Mouse (Mus musculus): ENCODE data around the gene Adipor1.

Gene Adipor1

GRCm38 (mm10) chr1:134415168-134415831 is at the start of gene Adipor1:
Gene Adipor1, plus strand, starts transcription at chr1:134415378.
- peak; percentile 99 for DNase-seq (ENCODE audit: low spot score)

DNA sequence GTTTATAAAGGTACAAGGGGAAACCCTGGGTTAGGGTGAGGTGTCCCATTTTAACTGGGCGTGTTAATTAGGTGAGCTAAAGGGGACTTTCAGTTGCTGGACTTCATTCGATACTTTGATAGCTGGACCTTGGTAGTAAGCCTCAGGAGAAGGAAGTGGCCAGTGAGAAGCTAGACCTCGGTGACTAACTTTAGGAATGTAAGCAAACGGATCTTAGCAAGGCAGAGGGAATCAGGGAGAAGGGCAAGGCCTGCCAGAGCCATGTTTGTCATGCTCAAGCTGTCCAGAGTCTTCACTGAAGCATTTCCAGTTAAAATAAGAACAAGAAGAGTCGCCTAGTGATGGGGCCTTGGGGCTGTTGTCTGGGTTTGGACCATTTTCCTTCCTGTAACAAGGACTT is 49.7 kb upstream of the Adipor1 start:
- no peak for DNase-seq (ENCODE audit: low spot score)

- peak; percentile 48 for DNase-seq (ENCODE audit: low spot score)
These were observed 46.3 kb upstream of the Adipor1 start for GRCm38 (mm10) chr1:134368777-134369337.

- no peak for DNase-seq (ENCODE audit: low spot score)
These were observed 41.1 kb upstream of the Adipor1 start for GRCm38 (mm10) chr1:134374124-134374523.

DNA sequence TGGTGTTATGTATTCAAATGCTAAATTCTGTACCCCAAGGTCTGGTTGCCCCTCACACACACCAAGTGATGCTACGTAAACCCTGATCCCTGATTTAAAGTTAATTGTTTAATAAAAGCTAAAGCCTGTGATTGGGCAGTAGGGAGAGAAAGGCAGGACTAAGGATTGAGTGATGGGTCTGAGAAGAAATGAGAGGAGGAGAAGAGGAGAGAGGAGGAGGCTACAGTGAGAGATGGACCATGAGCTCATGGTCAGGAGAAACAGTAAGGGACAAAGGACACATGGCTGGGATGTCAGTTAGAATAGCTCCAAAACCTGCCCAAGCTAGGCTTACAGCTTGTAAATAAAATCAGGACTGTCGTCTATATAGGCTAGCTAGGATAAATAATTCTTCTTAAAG is 34.1 kb upstream of the Adipor1 start:
- DNase-seq (ENCODE audit: low spot score), result no peak

- DNase-seq (ENCODE audit: low spot score), result no peak
These were observed 33.2 kb upstream of the Adipor1 start for GRCm38 (mm10) chr1:134381795-134382625.

GRCm38 (mm10) chr1:134384581-134384980 is 30.6 kb upstream of the Adipor1 start:
- DNase-seq (ENCODE audit: low spot score), result no peak

- DNase-seq (ENCODE audit: low spot score), result no peak
These were observed 30.0 kb upstream of the Adipor1 start for GRCm38 (mm10) chr1:134385176-134385575.

DNA sequence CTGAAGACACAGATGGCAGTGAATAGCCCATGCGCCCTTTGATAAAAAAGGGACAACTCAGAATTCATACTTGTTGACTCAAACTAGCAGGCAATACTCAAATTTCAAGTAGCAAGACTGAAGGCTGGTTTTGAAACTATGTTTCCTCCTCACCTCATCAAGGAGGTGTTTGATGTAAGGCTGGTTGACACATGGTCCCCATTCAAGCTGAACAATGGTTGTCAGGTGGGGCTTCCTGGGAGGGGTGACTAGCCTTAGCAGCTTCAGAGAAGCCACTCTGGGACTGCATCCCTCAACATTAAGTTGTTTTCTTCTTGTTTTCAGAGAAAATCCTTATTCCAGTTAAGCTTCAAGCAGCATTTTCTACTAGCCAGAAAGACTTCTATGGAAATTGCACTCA is 29.5 kb upstream of the Adipor1 start, which contains the start of gene 4933406M09Rik:
Gene 4933406M09Rik, plus strand, starts transcription at position 275 of the 400 bp plus-strand sequence.
- no peak for DNase-seq (ENCODE audit: low spot score)

DNA sequence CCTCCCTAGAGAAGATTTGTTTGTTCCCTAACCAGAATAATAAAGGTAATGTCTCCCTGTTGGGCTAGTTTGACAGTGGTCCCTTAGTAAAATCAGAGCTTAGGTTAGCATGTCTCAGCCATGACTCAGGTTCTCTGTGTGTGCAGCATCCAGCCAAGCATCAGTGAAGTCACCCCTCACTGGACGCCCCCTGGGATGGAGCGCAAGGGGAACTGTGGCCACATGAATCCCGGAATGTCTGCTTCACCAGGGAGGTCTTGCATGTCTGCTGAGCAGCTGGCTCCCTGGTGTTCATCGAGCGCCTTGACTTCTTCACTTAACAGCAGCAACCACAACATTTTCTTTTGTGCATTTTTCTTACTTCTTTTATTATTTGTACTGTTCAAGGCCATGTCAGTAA is 21.4 kb upstream of the Adipor1 start:
- DNase-seq (ENCODE audit: low spot score), result no peak

DNA sequence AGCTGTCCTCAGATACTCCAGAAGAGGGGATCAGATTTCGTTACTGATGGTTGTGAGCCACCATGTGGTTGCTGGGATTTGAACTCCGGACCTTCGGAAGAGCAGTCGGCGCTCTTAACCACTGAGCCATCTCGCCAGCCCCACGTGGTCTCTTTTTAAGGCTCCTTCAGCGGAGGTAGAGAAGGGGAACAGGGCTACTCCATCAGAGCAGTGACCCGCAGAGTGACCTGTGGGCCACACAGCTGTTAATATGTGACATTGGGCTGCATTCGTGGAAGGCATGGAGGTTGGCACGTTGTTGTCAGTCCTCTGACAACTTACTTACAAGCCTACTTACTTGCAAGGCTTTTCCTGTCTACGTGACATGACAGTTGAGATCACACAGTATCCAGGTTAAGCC is 17.0 kb upstream of the Adipor1 start:
- DNase-seq (ENCODE audit: low spot score), result no peak

GRCm38 (mm10) chr1:134399735-134400134 is 15.4 kb upstream of the Adipor1 start:
- DNase-seq (ENCODE audit: low spot score), result no peak

- DNase-seq (ENCODE audit: low spot score), result peak; percentile 84
These were observed 9.4 kb upstream of the Adipor1 start, which contains the start of gene Cyb5r1 for GRCm38 (mm10) chr1:134405509-134406413. Gene Cyb5r1, plus strand, starts transcription at chr1:134405559.

DNA sequence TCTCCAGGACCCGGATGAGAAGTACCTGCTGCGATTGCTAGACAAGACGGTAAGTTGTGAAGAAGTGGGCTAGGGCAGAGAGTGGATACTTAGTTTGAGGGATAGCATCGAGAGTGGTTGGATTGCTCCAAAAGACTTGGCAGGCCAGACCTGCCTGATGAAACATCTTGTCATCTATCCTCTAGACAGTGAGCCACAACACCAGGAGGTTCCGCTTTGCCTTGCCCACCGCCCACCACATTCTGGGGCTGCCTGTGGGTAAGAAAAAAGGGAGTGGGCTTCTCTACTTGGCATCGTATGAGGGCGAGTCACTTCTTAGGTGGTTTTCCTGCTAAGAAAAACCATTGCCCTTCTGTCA is 8.8 kb upstream of the Adipor1 start:
- no peak for DNase-seq (ENCODE audit: low spot score)

DNA sequence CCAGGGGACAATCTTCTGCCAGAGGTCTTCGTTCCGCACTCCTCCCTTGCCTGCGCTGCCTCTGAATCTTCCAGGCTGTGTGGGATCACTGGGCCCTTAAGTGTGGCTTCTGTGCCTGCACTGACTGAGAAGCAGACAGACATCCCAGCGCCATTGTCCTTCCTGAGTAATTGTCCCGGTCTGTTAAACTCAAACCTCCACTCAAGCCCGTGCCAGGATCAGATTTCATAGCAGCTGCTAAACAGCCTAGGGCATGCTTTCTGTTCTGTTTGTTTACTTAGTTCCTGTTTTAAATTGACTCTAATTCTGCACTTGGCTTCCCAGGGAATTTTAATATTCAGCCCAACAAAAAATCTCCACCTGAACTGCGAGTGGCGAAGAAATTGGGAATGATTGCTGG is 7.1 kb upstream of the Adipor1 start:
- DNase-seq (ENCODE audit: low spot score), result no peak

DNA sequence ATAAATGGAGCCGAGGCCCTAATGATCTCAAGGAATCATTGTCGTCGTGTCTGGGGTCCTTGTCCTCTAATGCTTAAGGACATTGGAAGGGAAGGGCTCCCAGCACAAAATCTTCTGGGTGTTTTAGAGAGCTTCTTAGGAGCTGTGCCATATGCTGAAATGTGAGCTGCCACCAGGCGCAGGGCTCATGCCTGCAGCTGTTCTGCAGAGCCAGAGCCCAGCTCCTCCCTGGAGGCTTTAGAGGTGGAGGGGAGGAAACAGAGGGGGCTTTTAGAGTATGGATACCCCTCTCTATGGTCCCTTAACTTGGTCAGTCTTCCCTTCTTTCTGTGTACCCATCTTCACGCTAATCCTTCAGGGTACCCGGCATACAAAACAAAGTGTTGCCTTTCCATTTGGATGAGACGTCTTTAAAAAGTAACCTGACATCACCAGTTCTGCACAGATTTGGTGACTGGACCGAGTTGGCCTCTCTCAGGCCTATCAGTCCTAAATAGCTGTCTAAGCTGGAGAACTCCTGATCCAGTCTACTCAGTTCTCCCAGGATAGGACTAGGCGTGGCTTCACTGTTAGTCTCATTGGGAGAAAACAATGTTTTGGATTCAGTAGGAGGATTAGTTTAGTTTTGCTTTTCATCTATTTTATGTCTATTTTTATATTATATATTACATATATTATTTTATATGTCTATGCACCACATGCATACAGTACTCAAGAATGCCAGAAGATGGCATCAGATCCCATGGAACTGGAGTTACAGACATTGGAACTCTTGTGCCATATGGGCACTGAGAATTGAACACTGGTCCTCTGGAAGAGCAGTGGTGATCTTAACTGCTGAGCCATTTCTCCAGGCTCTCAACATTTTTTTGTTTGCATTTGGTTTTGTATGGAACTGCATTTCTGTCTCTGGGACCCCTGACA is 3.2 kb upstream of the Adipor1 start:
- DNase-seq (ENCODE audit: low spot score), result no peak

DNA sequence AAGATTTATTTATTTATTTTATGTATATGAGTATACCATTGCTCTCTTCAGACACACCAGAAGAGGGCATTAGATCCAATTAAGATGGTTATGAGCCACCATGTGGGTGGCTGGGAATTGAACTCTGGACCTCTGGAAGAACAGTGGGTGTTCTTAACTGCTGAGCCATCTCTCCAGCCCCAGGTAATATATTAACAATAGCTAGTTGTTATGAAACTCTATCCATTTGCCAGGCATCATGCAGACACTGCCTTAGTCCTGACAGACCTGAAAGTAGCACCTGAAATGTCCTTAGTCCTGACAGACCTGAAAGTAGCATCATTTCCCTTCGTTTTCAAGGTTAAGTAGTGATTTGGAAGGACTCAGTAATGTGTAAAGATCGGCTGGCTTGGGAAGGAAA is 1.1 kb upstream of the Adipor1 start:
- DNase-seq (ENCODE audit: low spot score), result no peak

DNA sequence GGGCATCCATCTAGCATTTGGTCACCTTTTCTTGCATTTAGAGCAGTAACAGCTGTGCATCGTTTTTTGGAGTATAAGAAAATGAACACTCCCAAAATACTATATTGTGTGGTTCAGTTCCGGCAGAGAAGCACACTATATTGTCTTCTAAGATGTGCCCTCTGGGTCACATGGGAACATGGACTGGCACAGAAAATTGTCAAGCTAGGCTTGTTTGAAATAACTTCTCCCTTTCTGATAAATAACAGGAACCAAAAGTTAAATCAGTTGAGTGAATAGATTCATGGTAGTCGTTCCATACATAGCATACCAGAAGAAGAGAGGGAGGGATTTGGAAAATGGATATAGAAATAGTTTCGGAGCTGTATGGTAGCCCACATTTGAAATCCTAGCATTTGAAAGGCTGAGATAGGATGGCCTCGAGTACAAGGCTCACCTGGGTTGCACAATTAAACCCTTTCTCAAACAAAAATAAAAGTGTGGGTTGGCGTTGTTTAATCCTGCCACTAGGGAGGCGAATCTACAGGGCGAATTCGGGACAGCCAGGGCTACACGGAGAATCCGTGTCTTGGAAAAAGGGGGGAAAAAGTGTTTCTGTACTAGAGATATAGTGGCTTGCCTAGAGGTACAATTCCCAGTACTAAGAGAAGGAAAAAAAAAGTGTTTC is 544 bp upstream of the Adipor1 start:
- no peak for DNase-seq (ENCODE audit: low spot score)

GRCm38 (mm10) chr1:134418414-134418975 is 3.3 kb downstream of the Adipor1 start:
- no peak for DNase-seq (ENCODE audit: low spot score)

DNA sequence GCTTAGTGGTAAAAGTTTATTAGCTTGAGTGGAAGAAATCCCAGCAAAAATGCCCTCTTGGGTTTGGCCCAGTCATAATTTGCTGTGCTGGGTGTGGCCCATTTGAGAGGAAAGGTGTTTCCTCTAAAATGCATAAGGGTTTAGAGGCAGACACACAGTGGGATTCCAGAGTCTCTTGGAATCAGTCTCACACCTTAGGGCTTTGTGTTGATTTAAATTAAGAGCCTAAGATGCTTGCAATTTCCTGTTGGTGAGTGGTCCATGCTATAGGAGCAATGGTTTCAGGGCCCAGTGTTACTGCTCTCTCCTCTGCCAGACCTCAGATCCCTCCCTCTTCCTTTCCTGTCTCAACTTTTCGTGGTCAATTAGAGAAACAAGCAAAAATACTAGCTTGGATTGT is 4.0 kb downstream of the Adipor1 start:
- no peak for DNase-seq (ENCODE audit: low spot score)
